Mouse (Mus musculus) G1E (cell line): ENCODE results near the gene Steap3.

Source experiments
- CTCF ChIP-seq: IDR thresholded peaks from 2 replicates; pipeline ENCODE4 v1.5.1; 2012; ENCODE audit warnings: low read depth, low read length, inconsistent platforms, mixed read lengths
- GATA1 ChIP-seq: IDR thresholded peaks from 2 replicates; pipeline ENCODE4 v1.6.1; 2012; ENCODE audit warnings: borderline replicate concordance, low read length, inconsistent platforms, mixed read lengths

GRCm38 (mm10) chr1:120221285-120221684 is 51.2 kb downstream of the Steap3 start:
- TF ChIP-seq CTCF (no peak), GATA1 (no peak)
